Mouse (Mus musculus) stomach, postnatal 0 days (tissue): ENCODE data around the gene Kcnh3.

Source experiments
- CTCF ChIP-seq: IDR thresholded peaks from 2 replicates; pipeline ENCODE4 v1.5.1; 2016; ENCODE audit warnings: antibody characterized with exemption, low read depth, mild to moderate bottlenecking, moderate library complexity
- EP300 ChIP-seq: optimal IDR thresholded peaks from 2 replicates; pipeline ENCODE3; 2016; ENCODE audit warnings: antibody characterized with exemption

DNA sequence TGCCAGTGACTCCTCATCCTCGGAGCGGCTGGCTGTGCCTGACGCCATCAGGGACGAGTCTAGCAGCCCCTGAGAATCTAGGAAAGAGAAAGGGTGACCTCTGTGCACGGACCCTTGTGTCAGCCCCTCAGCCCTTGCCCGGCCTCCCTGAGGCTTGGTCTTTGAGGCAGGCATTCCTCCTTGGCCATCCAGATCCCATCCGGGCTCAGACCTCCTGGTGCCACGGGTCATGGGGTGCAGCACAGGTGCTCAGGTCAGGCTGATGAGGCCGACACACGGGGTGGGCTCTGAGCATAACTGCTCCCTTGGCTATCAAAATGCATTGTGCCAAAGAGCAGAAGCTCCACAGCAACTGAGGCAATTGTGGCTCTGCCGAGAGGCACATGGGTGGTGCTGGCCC lies 25.3 kb downstream of the Kcnh3 start:
- TF ChIP-seq CTCF, result no peak
- no peak for TF ChIP-seq EP300
